Mouse (Mus musculus) heart, postnatal 0 days (tissue): ENCODE measurements at regions not wholly inside any gene's neighbourhood (a gene's known extent, or its start where the extent isn't known, plus 50 kb on each side); places are given as distances from the start of the nearest gene placed in this dataset.

Source experiments
- ATAC-seq: fragments of 200-750 bp; cut with Nextera tagmentation; 2 replicates; pipeline ENCODE4 v1.8.0; 2017; ENCODE audit warnings: low read depth, moderate number of reproducible peaks, moderate library complexity; ENCODE audit not compliant: insufficient read depth
- DNase-seq: peaks from one replicate; pipeline ENCODE4 v3.0.0-alpha.2; 2016; ENCODE audit warnings: low spot score
- H3K27ac ChIP-seq: fragments of 300-500 bp; sonication (generic); 2 replicates; pipeline ENCODE4 v1.5.1; 2014; ENCODE audit warnings: low read depth, mild to moderate bottlenecking
- H3K27me3 ChIP-seq: fragments of 300-500 bp; sonication (generic); 2 replicates; pipeline ENCODE4 v1.6.1; 2014; ENCODE audit warnings: low read length, mixed read lengths; ENCODE audit not compliant: control insufficient read depth, insufficient read depth
- H3K36me3 ChIP-seq: fragments of 300-500 bp; sonication (generic); replicated peaks from 2 replicates; pipeline ENCODE4 v1.6.1; 2014; ENCODE audit warnings: low read length, mixed read lengths; ENCODE audit not compliant: control insufficient read depth, insufficient read depth
- H3K4me1 ChIP-seq: fragments of 300-500 bp; sonication (generic); 2 replicates; pipeline ENCODE4 v1.6.1; 2014; ENCODE audit warnings: antibody characterized with exemption; ENCODE audit not compliant: control insufficient read depth, insufficient read depth
- H3K4me2 ChIP-seq: fragments of 300-500 bp; sonication (generic); 2 replicates; pipeline ENCODE4 v1.6.1; 2014; ENCODE audit warnings: low read depth, mild to moderate bottlenecking, low read length, moderate library complexity
- H3K4me3 ChIP-seq: fragments of 300-500 bp; sonication (generic); 2 replicates; pipeline ENCODE4 v1.5.1; 2014; ENCODE audit warnings: low read depth, low read length
- H3K9ac ChIP-seq: fragments of 300-500 bp; sonication (generic); replicated peaks from 2 replicates; pipeline ENCODE4 v1.6.1; 2014; ENCODE audit warnings: low read depth, low read length, mixed read lengths
- H3K9me3 ChIP-seq: fragments of 300-500 bp; sonication (generic); replicated peaks from 2 replicates; pipeline ENCODE4 v1.6.1; 2016; ENCODE audit warnings: low read length; ENCODE audit not compliant: control insufficient read depth
- CTCF ChIP-seq: IDR thresholded peaks from 2 replicates; pipeline ENCODE4 v1.5.1; 2016; ENCODE audit warnings: antibody characterized with exemption, control low read depth, low read depth
- EP300 ChIP-seq: IDR thresholded peaks from 2 replicates; pipeline ENCODE4 v1.6.1; 2016; ENCODE audit warnings: antibody characterized with exemption, low read depth
- WGBS: fragments of 180-500 bp; shearing (Covaris S2); extraction: QIAGEN DNeasy Blood & Tissue Kit; methylation state at CpG from one replicate; pipeline ENCODE4 v1.1.7; 2014; 5-methylcytosine and 5-hydroxymethylcytosine counted together

DNA sequence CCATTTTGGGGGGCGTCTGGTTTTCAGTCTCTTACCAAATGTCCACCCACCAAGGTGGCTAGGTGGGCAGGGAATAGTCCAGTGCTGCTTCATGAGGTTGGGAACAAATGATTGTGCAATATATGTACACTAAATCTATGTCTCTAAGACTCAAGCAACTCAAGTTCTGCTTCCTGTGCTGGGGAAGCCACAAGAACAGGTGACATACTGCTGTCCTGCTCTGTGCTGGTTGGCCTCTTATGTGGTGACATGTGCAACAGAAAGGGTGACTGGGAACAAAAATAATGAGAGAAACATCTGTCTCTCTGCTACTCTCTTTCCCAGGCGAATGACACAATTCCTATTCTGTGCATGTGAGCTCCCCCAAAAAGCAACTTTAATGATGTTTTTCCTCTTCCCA lies 90.5 kb downstream of the Zbtb18 start:
- TF ChIP-seq EP300 (no peak), CTCF (no peak)
- Histone ChIP-seq H3K4me3 (no peak overlapping the region), H3K27ac (no peak overlapping the region), H3K27me3 (no peaks in the 10 kb centered on the region), H3K36me3 (no peaks in the 10 kb centered on the region), H3K4me2 (no peak overlapping the region), H3K9ac (no peak overlapping the region), H3K9me3 (no peaks in the 10 kb centered on the region), H3K4me1 (no peaks in the 10 kb centered on the region)
- ATAC-seq (no peak), DNase-seq (no peak)
- 54% methylated on average over 2 of the region's 2 CpGs for whole genome bisulfite sequencing

DNA sequence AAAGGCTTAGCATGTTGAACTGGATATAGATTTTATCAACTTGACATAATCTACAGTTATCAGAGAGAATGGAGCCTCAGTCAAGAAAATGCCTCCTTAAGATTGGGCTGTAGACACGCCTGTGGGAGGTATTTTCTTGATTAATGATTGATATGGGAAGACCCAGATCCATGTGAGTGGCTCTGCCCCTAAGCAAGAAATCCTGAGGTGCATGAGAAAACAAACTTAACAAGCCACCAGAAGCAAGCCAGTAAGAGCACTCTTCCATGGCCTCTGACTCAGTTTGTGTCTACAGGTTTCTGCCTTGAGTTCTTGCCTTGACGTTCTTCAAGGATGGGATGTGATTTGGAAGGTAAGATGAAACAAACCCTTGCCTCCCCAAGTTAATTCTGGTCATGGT lies 91.2 kb downstream of the Zbtb18 start:
- H3K9ac ChIP-seq = no peak overlapping the region
- H3K36me3 ChIP-seq = no peaks in the 10 kb centered on the region
- no peak for ATAC-seq
- no peak for DNase-seq
- H3K4me1 ChIP-seq = no peaks in the 10 kb centered on the region
- H3K4me3 ChIP-seq = no peak overlapping the region
- no peak overlapping the region for H3K27ac ChIP-seq
- no peaks in the 10 kb centered on the region for H3K27me3 ChIP-seq
- no peak overlapping the region for H3K4me2 ChIP-seq
- no peak for TF ChIP-seq EP300
- TF ChIP-seq CTCF = no peak
- no peaks in the 10 kb centered on the region for H3K9me3 ChIP-seq
- WGBS = 76% methylated on average over 2 of the region's 2 CpGs

DNA sequence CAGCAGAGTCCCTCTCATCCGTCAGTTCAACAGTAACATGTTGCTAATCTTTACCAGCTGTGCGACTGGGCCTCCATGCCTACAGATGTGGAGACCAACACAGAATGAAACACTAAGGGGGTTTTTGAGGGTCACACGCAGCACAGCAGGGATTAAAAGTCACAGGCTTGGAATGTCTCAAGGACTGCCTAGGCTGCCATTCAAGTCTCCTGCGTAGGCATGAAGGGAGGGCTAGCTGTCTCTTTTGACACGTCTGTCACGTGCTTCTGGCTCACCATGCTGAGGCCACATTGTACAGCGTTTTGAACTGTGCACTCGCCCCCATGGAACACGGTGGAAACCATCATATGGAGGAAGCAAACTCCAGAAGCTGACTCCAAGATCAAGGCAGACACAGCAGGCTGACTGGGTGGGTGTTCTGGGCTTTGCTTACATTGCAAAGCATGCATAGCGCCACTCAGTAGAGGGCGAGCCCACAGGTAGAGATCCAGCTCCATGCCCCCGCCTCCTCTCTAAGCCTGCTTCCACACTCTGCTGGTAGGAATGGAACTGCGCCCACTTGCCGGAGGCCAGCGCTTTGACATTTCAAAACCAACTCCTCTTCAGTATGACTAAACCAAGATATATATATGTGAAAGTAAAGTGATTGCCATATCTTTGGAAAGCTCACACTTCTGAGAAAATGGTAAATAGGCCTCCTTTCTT lies 103.0 kb downstream of the Zbtb18 start:
- Histone ChIP-seq H3K27ac (no peak overlapping the region), H3K4me1 (no peaks in the 10 kb centered on the region), H3K4me2 (no peak overlapping the region), H3K9ac (no peak overlapping the region), H3K36me3 (no peaks in the 10 kb centered on the region), H3K4me3 (no peak overlapping the region), H3K27me3 (no peaks in the 10 kb centered on the region), H3K9me3 (no peaks in the 10 kb centered on the region)
- 86% methylated on average over 15 of the region's 15 CpGs for WGBS
- DNase-seq (no peak), ATAC-seq (no peak)
- TF ChIP-seq CTCF (no peak), EP300 (no peak)

DNA sequence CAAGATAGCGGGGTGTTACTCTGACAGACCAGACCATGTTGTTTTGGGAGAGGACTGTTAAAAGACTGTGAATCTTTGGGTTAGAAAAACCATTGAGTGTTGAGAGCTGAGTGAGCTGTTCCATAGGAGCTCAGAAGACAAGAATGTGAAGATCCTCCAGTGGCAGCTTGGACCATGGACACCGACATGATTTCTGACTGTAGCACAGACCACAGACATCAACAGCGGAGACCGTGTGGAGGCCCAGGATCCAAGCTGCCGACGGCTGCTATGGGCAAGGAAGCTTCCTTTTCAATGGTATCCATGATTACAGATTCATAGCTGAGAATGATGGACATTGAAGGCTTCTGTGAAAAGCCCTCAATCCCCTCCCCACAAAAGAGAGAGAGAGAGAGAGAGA lies 105.6 kb downstream of the Zbtb18 start:
- H3K9me3 ChIP-seq = no peaks in the 10 kb centered on the region
- no peaks in the 10 kb centered on the region for H3K36me3 ChIP-seq
- no peak for ATAC-seq
- WGBS = 79% methylated on average over 6 of the region's 6 CpGs
- H3K27me3 ChIP-seq = no peaks in the 10 kb centered on the region
- H3K9ac ChIP-seq = no peak overlapping the region
- no peak overlapping the region for H3K4me3 ChIP-seq
- no peak for TF ChIP-seq CTCF
- TF ChIP-seq EP300 = no peak
- H3K4me1 ChIP-seq = no peaks in the 10 kb centered on the region
- no peak overlapping the region for H3K27ac ChIP-seq
- H3K4me2 ChIP-seq = no peak overlapping the region
- no peak for DNase-seq

DNA sequence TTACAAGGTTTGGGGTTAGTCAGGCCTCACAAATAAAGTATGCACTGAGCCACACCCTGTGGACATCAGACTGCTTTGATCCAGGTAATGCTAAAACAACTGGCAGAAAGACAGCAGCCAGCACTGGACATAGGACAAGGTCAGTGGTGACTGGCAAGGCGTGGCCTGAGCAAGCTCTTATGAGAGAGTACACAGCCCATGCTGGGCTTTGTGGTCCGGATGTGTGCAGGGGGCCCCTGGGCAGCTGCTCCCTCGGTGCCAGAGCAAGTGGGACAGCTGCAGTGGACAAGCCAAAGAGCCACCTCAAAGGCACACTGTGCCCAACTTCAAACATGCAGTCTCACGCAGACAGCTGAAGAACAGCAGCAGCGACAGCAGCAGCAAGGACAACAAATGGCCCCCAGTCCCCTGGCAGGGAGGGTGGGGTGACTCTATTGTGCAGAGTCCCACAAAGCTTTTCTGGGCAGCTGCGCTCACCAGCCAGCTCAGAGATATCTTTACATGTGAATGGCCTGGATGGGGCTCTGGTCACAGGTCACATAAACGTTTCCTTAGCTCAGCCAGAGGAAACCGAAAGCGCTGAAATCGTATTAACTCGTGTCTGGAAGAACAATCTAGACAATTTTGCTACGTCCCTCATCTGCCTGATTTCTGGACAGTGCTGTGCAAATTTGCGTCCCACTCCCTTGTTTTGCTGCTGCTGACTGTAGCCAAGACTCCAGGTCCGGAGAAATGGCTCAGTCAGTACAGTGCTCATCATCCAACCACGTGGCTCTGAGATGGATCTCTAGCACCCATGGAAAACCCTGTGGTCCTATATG lies 113.5 kb downstream of the Zbtb18 start:
- H3K4me1 ChIP-seq = no peaks in the 10 kb centered on the region
- DNase-seq (peak; percentile 11), ATAC-seq (peak; percentile 53)
- H3K9me3 ChIP-seq = no peaks in the 10 kb centered on the region
- WGBS = 27% methylated on average over 15 of the region's 15 CpGs
- TF ChIP-seq CTCF (no peak), EP300 (no peak)
- H3K4me2 ChIP-seq = peak overlapping the region; percentile 50
- no peaks in the 10 kb centered on the region for H3K36me3 ChIP-seq
- peak overlapping the region; percentile 24; the same call in 1 of the 2 replicates for H3K9ac ChIP-seq
- no peaks in the 10 kb centered on the region for H3K27me3 ChIP-seq
- peak overlapping the region; percentile 26; the same call in 1 of the 2 replicates for H3K27ac ChIP-seq
- peak overlapping the region; percentile 29 for H3K4me3 ChIP-seq
